Mouse (Mus musculus) layer of hippocampus, postnatal 25 days (tissue): Measurements from ENCODE around the gene Cgas. TPM values are rescaled to one million over a fixed set of nuclear protein-coding genes. Genes with fewer than 3 reads are reported as not detected.

Experiments used
- DNase-seq, 2 experiments: peaks; one replicate each; pipeline ENCODE4 v3.0.0; 2022; ENCODE audit warnings: mixed read lengths in 2 of 2, low spot score in 1 of 2; ENCODE audit errors: extremely low spot score in 1 of 2
- microRNA-seq, 2 experiments: library from miRNA; unstranded; fragments of <30 nt; microRNA quantifications; one replicate each; pipeline ENCODE4 v1.2.0; 2021
- total RNA-seq, 2 experiments: library from RNA; stranded (reverse); gene quantifications; 2 replicates each; pipeline ENCODE4 v1.2.3; 2021

Cgas gene
- total RNA-seq, 2 experiments from 2014 or later: 0.74 to 1.2 TPM

DNA sequence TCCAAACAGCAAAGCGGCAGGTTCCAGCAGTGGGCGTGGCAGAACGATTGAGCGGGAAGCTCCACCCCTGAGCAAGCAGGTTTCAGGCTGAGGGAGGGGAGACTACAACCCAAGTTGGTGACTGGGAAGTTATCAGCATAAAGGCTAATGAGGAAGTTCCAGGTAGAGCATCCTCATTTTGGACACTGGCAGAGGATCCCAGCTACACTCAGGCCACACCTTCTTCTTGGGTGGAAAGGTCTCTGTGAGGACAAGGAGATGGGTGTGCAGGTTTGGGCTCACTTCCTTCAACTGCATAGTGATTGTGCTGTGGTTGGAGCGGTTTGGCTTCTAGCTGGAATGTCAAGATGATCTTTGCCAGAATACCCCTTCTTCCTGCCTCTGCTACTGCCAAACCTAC is 53.1 kb downstream of the Cgas start:
- no peak for DNase-seq

DNA sequence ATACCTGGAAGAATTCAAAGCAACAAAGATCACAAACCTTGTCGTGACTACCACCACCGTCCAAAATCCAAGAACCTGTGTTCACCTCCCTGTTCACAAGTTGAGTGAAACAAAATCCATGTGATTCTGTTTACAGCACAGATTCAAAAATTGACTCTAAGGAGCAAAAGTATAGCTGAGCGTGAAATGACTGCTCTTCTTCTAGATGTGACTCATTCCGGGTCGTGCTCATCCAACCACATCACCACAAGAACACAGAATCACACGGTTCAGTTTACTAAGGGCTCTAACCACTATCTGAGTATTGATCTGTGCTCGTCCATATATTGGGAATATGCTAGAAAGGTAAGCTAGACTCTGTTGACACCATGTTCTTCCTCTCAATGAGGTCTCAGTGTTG is 56.1 kb downstream of the Cgas start:
- DNase-seq: no peak

- DNase-seq: no peak
These were observed 57.1 kb downstream of the Cgas start for GRCm38 (mm10) chr9:78385893-78386292.

Small RNAs within 50 kb of the gene (microRNA-seq; reads per million reads assigned to microRNA genes)
- 0 reads per million in 2 experiments for gene Gm26377

Other genes with a start within 250 kb of the Cgas start
- not detected for gene Gsta1, start 212.6 kb downstream of the Cgas start, total RNA-seq
- not detected for gene Gm3776, start 186.1 kb downstream of the Cgas start, total RNA-seq
- not detected for gene Gm10639, start 153.3 kb downstream of the Cgas start, total RNA-seq
- not detected for gene Omt2a, start 128.4 kb downstream of the Cgas start, total RNA-seq
- not detected for gene Omt2b, start 115.6 kb downstream of the Cgas start, total RNA-seq
- not detected for gene Gsta2, start 87.4 kb downstream of the Cgas start, total RNA-seq
- not detected for gene Dppa5a, start 75.1 kb downstream of the Cgas start, total RNA-seq
- not detected for gene Ooep, start 64.5 kb downstream of the Cgas start, total RNA-seq
- under 1 TPM in 1 of 2 experiments, not detected in 1; 0.16 TPM for gene Ddx43, start 47.5 kb downstream of the Cgas start, total RNA-seq
- gene Mto1, start 5.0 kb upstream of the Cgas start, total RNA-seq: 10 to 100 TPM; 20.6 to 23.7 TPM
- 1 to 10 TPM in 1 of 2 experiments, under 1 TPM in 1; 0.89 to 1.1 TPM for gene Gm17324, start 5.5 kb upstream of the Cgas start, total RNA-seq
- gene Eef1a1, start 45.9 kb upstream of the Cgas start, total RNA-seq: 1,000 to 10,000 TPM; 3,010 to 3,306 TPM
- gene Slc17a5, start 144.8 kb upstream of the Cgas start, total RNA-seq: 10 to 100 TPM; 18.8 to 20.7 TPM
- 1 to 10 TPM; 3.8 to 4.6 TPM for gene Cd109, start 172.3 kb upstream of the Cgas start, total RNA-seq